Mouse (Mus musculus): ENCODE measurements around the gene Olfr1414.
A peak's percentile ranks its signal among the peaks of the same experiment; 100 is the strongest.
"Not testable (repeated sequence)": the region's sequence is repeated elsewhere in the genome, so short reads cannot be mapped to it uniquely, and the experiment has no call there.

Olfr1414 gene

DNA sequence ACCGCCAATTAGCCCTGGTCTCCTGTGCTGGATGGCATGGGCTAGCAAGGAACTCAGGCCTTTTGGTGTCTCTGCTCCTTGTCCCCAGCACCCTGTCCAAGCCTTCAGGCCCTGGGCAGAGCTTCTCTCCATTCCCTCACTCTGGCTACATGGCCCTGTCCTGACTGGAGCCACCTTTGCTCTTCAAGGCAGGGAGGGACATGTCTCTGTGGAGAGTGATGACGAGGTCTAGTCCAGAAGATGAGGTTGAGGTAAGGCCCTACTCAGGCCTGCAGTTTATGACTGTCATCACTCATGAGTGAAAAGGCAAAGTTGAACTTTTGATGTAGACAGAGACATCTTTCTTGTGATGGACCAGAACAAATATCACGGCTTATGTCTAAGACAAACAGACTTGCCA is at the start of gene Olfr1414:
TSS of gene Olfr1414 (minus strand) at position 101 of the 400 bp plus-strand sequence.
- DNase-seq, result no peak

DNA sequence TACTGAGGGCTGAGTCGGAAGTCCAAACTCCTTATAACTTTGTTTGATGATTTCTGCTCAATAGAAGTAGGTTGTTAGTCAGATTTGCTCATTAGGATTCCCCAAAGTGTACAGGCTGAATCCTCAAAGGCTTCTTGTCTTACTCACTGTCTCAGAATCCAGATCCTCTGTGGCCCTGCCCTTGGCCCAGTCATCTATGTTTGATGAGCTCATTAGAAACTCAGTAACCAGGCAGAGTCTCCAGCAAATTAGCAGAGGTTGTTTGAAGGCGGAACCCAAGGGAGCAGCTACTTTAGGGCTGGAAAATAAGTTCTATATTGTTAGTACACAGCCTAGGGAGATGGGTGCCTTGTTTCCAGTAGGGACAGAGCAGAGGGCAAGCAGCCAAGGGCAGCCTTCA is 27.5 kb upstream of the Olfr1414 start:
- DNase-seq, result no peak

DNA sequence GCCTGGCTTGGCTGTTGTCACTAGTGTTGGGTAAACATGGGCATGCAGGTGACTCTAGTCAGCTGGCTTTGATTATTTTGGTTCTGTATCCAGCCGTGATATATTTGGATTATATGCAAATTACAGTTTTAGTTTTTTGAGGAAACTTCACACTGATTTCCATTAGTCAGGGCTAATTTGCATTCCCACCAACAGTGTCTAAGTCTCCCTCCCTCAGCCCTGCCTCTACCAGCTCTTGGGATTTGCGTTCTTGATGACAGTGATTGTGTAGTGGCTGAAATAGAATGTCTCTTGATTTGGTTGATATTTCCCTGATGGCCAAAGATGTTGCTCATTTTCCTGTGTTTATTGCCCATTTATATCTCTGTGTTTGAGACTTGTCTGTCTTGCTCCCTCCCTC is 20.6 kb upstream of the Olfr1414 start:
- no peak for DNase-seq

DNA sequence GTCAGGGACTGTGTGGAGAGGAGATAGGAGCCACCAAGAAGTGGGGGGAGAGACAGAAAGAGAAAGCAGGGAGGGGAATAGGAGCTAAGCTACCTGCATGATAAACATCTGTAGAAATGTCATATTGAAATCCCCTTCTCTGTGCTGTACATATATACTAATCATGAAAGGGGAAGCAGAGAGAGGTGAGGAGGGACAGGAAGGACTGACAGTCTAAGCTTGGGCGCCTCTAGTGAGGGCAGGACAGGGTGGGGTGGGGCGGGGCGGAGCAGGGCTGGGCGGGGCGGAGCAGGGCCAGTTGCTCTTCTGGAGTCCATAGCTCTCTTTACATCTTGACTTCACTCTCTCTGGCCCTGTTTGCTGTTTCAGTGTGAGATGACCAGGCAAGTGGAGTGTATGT is 18.5 kb upstream of the Olfr1414 start:
- DNase-seq, result no peak

DNA sequence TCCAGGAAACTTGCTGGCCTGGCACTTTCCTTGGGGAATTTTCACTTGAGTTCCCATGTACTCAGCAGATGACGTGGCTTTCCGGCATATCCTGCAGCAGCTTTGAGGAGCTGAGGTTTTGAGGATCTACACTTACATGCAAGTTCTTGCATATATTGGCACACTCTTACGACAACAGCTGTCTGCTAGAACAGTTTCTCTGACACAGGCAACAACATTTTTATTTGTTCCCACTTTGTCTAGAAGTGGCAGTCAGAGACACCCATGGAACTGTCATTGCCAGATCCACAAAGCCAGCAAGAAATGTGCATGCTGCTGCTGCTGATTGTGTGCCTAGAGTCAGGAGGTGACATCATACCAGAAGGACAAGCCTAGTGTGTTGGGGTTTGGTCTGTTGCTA is 5.3 kb upstream of the Olfr1414 start:
- DNase-seq, result no peak

DNA sequence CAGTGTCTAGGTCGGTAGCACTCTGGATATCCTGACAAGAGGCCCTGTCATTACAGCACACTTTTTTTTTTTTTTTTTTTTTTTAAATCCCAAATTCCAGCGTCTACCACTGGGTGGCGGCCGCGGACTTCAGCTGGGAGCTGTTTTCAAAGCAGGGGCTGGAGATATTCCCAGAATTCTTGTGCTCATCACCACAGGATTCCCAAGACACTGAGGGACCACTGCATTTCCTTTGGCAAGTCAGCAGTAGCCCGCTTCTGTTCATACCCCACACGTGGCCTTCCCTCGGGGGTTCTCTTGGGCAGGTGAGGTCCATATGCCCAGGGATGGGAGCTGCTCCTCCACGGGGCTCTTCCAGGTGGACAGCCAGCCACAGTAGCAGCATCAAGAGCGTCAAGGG is 2.9 kb upstream of the Olfr1414 start:
- DNase-seq, result no peak

DNA sequence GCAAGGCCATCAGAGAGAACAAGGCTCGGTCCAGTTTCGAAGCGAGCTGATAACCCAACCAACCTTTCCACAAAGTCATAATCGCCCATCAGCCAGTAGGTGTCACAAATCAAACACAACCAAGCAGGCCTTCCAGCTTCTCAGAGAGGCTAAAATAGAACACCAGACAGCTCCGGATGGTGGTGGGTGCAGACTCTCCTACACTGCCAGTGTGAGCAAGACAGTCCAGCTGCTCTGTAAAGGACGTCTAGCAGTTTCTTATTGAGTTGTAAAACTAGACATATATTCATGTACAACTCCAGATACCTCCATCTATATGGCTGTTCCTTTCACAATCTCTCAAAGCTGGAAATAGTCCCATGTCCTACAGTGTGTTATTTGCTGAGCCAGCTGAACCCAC is 585 bp upstream of the Olfr1414 start:
- DNase-seq, result no peak

DNA sequence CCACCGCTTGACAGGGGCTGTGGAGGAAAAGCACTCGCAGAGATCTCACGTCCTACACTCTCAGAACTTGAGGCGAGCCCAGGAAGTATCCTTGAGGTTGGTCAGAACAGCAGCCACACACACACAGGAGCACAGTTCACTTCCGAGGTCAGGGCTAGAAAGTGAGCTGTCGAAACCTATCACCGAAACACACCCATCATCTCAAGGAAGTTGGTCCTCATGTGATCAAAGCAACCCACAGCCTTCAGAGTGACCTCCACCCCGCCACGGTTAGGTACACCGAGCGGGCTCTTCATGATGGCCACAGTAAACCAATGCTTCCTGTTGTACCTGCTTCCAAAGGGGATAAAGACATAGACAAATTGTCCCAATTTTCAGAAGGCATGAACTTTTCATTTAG is 3.1 kb downstream of the Olfr1414 start:
- DNase-seq, result no peak

DNA sequence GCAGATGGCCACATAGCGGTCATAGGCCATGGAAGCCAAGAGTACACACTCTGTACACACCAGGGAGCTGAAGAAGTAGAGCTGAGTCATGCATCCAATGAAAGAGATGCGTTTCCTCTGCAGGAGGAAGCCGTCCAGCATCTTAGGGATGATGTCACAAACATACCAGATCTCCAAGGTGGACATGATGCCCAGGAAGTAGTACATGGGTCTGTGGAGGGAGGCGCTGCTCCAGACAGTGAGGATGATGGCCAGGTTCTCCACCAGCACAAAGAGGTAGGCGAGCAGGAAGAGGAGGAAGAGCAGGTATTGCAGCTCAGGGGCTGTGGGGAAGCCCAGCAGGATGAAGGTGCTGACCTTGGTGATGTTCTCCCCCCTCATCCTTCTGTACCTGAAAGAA is 6.8 kb downstream of the Olfr1414 start:
- not testable (repeated sequence) for DNase-seq

DNA sequence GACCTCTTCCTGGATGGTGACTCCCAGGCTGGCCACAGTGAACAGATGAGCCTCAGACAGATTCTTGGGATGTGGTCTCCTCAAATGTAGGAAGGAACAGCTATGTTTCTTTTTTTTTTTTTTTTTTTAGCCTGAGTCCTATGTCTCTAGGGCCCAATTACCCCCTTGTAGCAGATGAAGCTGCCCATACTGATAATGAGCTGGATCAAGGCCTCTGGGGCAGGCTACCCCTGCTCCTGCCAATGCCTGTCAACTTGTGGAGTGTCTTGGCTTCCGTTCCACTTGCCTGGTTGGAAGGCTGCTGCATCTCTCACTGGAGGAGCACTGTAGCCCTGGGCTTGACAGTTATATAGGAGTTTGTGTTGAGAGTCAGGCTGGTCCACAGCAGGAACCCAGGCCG is 22.5 kb downstream of the Olfr1414 start, which contains the start of gene Olfr1415:
TSS of gene Olfr1415 (minus strand) at position 101 of the 400 bp plus-strand sequence.
- DNase-seq, result no peak

DNA sequence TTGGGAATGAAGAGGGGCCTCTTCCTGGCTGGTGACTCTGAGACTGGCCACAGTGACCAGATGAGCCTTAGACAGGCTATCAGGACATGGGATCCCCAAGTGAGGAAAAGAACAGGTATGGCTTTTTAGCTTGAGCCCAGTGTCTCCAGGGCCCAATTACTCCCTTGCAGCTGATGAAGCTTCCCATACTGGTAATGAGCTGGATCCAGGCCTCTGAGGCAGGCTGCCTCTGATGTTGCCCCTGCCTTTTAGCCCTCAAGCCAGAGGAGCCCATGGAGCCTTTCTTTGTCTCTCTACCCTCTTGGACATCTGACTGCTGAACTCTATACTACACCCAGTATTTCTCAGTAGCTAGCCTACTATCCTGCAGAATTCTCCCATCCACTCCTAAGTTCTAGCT is 33.4 kb downstream of the Olfr1414 start, which contains the start of gene Olfr1416:
TSS of gene Olfr1416 (minus strand) at position 101 of the 400 bp plus-strand sequence.
- DNase-seq, result no peak

DNA sequence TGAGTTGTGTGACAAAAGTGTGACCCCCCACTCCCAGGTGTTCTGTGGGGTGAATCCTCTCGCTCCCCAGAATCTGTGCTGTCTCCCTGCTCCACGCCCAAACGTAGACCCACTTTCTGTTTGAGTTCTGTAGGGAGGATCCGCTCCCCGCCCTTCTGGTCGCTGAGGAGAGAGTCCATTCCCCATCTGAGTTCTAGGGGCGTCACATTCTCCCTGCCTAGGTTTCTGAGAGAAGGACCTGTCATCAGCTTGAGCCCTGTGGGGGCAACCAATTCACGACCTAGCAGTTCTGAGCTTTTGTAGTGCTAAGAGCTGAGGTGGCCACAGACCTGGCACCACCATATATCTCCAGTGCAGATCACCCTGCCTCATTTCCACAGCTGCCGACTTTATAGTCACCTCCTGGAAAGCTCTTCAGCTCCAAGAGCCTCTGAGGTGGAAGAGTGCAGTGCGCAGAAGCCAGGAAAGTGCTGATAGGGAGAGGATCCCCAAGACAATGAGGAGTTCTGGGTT is 44.3 kb downstream of the Olfr1414 start:
- DNase-seq, result no peak

DNA sequence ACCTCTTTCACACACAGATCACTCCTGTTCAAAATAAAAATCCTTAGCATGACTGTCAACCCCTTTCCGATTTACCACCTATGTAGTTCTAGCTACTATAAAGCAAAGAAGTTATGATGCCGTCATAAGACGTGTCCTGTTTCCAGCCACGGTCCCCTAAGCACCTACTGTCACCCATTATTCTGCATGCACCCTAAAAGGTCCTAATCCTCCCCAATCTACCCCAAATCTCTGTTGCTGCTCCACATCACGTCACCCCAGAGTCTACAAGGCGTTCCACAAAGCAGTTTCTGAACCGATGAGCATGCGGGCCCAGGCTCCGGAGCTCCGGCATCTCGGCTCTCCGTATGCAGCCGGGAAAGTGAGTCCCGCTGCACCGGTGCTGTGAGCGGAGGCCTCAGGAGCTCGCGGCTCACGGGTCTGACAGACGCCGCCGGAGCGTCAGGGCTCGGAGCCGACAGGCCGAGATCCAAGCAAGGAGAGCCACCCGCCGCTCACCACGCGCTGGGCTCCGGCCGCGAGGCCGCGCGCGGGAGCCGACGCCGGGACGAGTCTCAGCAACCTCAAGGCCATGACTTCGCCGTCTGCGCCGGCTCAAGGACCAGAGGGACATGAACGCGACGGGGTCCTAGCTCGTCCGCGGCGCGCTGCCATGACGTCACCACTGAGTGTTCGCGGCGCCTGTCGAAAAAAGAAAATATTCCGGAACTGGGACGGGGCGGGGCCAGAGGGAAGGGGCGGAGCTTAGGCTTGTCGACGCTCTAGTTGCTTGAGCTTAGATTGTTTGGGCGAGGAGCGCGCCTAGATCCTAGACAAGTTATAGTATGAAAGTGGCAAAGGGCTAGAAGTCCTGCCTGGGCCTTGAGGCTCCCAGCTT is 45.1 kb downstream of the Olfr1414 start, which contains the start of gene Ndufa10:
TSS of gene Ndufa10 (minus strand) at position 696 of the 877 bp plus-strand sequence.
- DNase-seq, result peak; percentile 96

DNA sequence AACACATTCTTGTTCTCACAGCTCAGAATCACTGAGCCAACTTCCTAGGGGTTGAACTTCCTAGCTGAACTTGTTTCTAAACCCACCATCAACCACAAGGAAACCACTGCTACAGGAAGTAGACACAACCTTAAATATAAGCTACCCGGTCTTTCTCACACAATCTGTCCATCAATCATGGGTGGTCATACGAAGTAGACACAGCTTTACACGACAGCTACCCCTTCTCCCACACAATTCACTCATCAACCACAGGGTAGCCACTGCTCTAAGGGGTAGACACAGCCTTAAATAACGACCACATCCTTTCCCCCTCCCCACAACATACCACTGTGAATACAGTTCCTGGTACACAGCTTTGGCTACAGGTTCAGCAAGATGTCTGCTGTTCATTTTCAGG is 49.6 kb downstream of the Olfr1414 start:
- DNase-seq, result peak; percentile 5

DNA sequence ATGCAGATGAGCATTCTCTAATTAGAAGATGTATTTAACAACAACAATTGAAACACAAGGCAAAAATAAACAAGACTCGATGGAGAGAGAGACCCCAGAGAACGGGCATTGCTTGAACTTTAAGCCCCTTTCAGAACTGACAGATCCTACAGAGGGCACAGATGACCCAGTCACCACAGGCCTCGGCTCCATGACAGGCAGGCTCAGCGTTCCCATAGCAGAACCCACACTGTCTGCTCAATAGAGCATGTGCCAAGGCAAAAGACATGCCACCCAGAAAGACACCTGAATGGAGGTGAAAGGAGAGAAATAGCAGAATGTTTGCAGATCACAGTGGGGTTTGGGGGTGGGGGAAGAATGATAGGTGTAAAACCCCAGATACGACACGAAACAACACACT is 60.0 kb downstream of the Olfr1414 start:
- DNase-seq, result no peak

DNA sequence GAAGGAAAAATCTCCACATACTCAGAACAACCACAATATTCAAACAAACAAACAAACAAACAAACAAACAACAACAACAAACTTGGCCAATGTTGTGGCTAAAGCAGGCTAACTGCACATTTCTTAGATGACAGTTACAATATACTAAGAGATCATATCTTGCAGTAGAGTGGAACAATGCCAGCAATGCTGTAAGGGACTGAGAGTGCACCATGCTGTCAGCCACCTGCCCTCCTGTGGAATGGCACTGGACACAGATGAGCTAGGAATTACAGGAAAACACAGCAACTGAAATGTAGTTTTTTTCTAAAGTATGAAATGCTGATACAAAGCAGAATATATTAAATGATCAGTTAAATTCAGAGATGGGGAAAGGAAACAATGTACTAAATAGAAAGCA is 60.7 kb downstream of the Olfr1414 start:
- DNase-seq, result no peak
